Mouse (Mus musculus) limb, embryonic 13.5 days (tissue): Measurements from ENCODE around the gene Ruvbl2. TPM values are rescaled to one million over a fixed set of nuclear protein-coding genes. Genes with fewer than 3 reads are reported as not detected.
A peak's percentile ranks its signal among the peaks of the same experiment; 100 is the strongest.
"Not testable (repeated sequence)": the region's sequence is repeated elsewhere in the genome, so short reads cannot be mapped to it uniquely, and the experiment has no call there.

Experiments used
- ATAC-seq: fragments of 200-750 bp; cut with Nextera tagmentation; 2 replicates; pipeline ENCODE4 v1.8.0; 2017; ENCODE audit warnings: low read depth, moderate number of reproducible peaks, moderate TSS enrichment; ENCODE audit not compliant: low FRiP score
- H3K27ac ChIP-seq: fragments of 300-500 bp; sonication (generic); 2 replicates; pipeline ENCODE4 v1.5.1; 2015; ENCODE audit warnings: inconsistent platforms, mild to moderate bottlenecking, moderate library complexity
- H3K27me3 ChIP-seq: fragments of 300-500 bp; sonication (generic); 2 replicates; pipeline ENCODE4 v1.6.1; 2015; ENCODE audit warnings: mild to moderate bottlenecking, inconsistent platforms
- H3K36me3 ChIP-seq: fragments of 300-500 bp; sonication (generic); 2 replicates; pipeline ENCODE4 v1.6.1; 2015; ENCODE audit warnings: inconsistent platforms, mild to moderate bottlenecking, moderate library complexity
- H3K4me1 ChIP-seq: fragments of 300-500 bp; sonication (generic); 2 replicates; pipeline ENCODE4 v1.6.1; 2015; ENCODE audit warnings: inconsistent platforms
- H3K4me2 ChIP-seq: fragments of 300-500 bp; sonication (generic); replicated peaks from 2 replicates; pipeline ENCODE4 v1.6.1; 2015; ENCODE audit warnings: inconsistent platforms, mild to moderate bottlenecking, moderate library complexity
- H3K4me3 ChIP-seq: fragments of 300-500 bp; sonication (generic); 2 replicates; pipeline ENCODE4 v1.5.1; 2015; ENCODE audit warnings: moderate library complexity, mild to moderate bottlenecking, inconsistent platforms
- H3K9ac ChIP-seq: fragments of 300-500 bp; sonication (generic); 2 replicates; pipeline ENCODE4 v1.6.1; 2015; ENCODE audit warnings: mild to moderate bottlenecking, inconsistent platforms
- H3K9me3 ChIP-seq: fragments of 300-500 bp; sonication (generic); 2 replicates; pipeline ENCODE4 v1.6.1; 2016; ENCODE audit warnings: inconsistent platforms
- WGBS: fragments of 180-500 bp; shearing (Covaris S2); methylation state at CpG from one replicate; pipeline ENCODE4 v1.1.7; 2015; 5-methylcytosine and 5-hydroxymethylcytosine counted together
- polyA plus RNA-seq: library from polyadenylated mRNA; unstranded; fragments of >200 nt; fragmentation: Nextera tagmentation; extraction: Ambion mirVana; gene quantifications from 2 replicates; pipeline ENCODE4 v1.2.1, GENCODE M21; 2015

Ruvbl2 gene
- polyA plus RNA-seq, 1 experiment from 2014 or later, result 142 TPM

GRCm38 (mm10) chr7:45470869-45471268 is 33.0 kb upstream of the Ruvbl2 start:
- whole genome bisulfite sequencing, result 6% methylated on average over 3 of the region's 3 CpGs
- no peak overlapping the region for H3K27ac ChIP-seq
- H3K36me3 ChIP-seq, result no peaks in the 10 kb centered on the region
- no peak for ATAC-seq
- H3K27me3 ChIP-seq, result no peaks in the 10 kb centered on the region
- H3K4me3 ChIP-seq, result no peak overlapping the region
- no peak overlapping the region for H3K4me2 ChIP-seq
- H3K9me3 ChIP-seq, result no peaks in the 10 kb centered on the region
- H3K4me1 ChIP-seq, result peaks cover 9% of the 10 kb centered on the region
- H3K9ac ChIP-seq, result no peak overlapping the region

GRCm38 (mm10) chr7:45467090-45467670 is 29.3 kb upstream of the Ruvbl2 start:
- no peak overlapping the region for H3K27ac ChIP-seq
- WGBS, result 25% methylated on average over 7 of the region's 7 CpGs
- peaks cover 15% of the 10 kb centered on the region for H3K4me1 ChIP-seq
- no peaks in the 10 kb centered on the region for H3K9me3 ChIP-seq
- ATAC-seq, result no peak
- peak overlapping the region; percentile 85 for H3K4me3 ChIP-seq
- H3K36me3 ChIP-seq, result peaks cover 35% of the 10 kb centered on the region
- peak overlapping the region; percentile 70 for H3K4me2 ChIP-seq
- no peaks in the 10 kb centered on the region for H3K27me3 ChIP-seq
- peak overlapping the region; percentile 43; the same call in 1 of the 2 replicates for H3K9ac ChIP-seq

- ATAC-seq, result peak; percentile 76
- peaks cover 40% of the 10 kb centered on the region for H3K36me3 ChIP-seq
- under 1% methylated on average over 58 of the region's 58 CpGs for WGBS
- no peaks in the 10 kb centered on the region for H3K9me3 ChIP-seq
- peaks cover 19% of the 10 kb centered on the region for H3K4me1 ChIP-seq
- peak within 1 kb of the TSS; percentile 44; the same call in 1 of the 2 replicates for H3K27ac ChIP-seq
- H3K4me2 ChIP-seq, result peak within 1 kb of the TSS; percentile 70
- peak within 1 kb of the TSS; percentile 85 for H3K4me3 ChIP-seq
- H3K27me3 ChIP-seq, result no peaks in the 10 kb centered on the region
- H3K9ac ChIP-seq, result peak within 1 kb of the TSS; percentile 83
These were observed 28.6 kb upstream of the Ruvbl2 start, which contains the start of gene Bax for GRCm38 (mm10) chr7:45466283-45467089. Gene Bax, minus strand, starts transcription at chr7:45466898.

GRCm38 (mm10) chr7:45465549-45465948 is 27.7 kb upstream of the Ruvbl2 start:
- H3K36me3 ChIP-seq, result peaks cover 41% of the 10 kb centered on the region
- H3K9ac ChIP-seq, result peak overlapping the region; percentile 83
- H3K4me1 ChIP-seq, result peaks cover 27% of the 10 kb centered on the region
- no peaks in the 10 kb centered on the region for H3K9me3 ChIP-seq
- H3K27ac ChIP-seq, result no peak overlapping the region
- ATAC-seq, result no peak
- 82% methylated on average over 9 of the region's 9 CpGs for WGBS
- peak overlapping the region; percentile 70 for H3K4me2 ChIP-seq
- H3K27me3 ChIP-seq, result no peaks in the 10 kb centered on the region
- H3K4me3 ChIP-seq, result peak overlapping the region; percentile 85

- peak overlapping the region; percentile 70; the same call in 1 of the 2 replicates for H3K4me2 ChIP-seq
- H3K27me3 ChIP-seq, result no peaks in the 10 kb centered on the region
- no peak overlapping the region for H3K27ac ChIP-seq
- no peak for ATAC-seq
- peaks cover 41% of the 10 kb centered on the region for H3K36me3 ChIP-seq
- peak overlapping the region; percentile 83 for H3K9ac ChIP-seq
- H3K9me3 ChIP-seq, result no peaks in the 10 kb centered on the region
- peak overlapping the region; percentile 85; the same call in 1 of the 2 replicates for H3K4me3 ChIP-seq
- peaks cover 31% of the 10 kb centered on the region for H3K4me1 ChIP-seq
- 96% methylated on average over 12 of the region's 12 CpGs for WGBS
These were observed 27.2 kb upstream of the Ruvbl2 start for GRCm38 (mm10) chr7:45465112-45465511.

- no peaks in the 10 kb centered on the region for H3K9me3 ChIP-seq
- no peak overlapping the region for H3K4me3 ChIP-seq
- 92% methylated on average over 7 of the region's 7 CpGs for WGBS
- H3K4me1 ChIP-seq, result peaks cover 33% of the 10 kb centered on the region
- H3K36me3 ChIP-seq, result peaks cover 41% of the 10 kb centered on the region
- H3K9ac ChIP-seq, result no peak overlapping the region
- no peak overlapping the region for H3K27ac ChIP-seq
- H3K4me2 ChIP-seq, result no peak overlapping the region
- H3K27me3 ChIP-seq, result no peaks in the 10 kb centered on the region
- no peak for ATAC-seq
These were observed 26.3 kb upstream of the Ruvbl2 start for GRCm38 (mm10) chr7:45463987-45464778.

GRCm38 (mm10) chr7:45462868-45463267 is 25.0 kb upstream of the Ruvbl2 start:
- not testable (repeated sequence) for H3K27me3 ChIP-seq, ATAC-seq, H3K9me3 ChIP-seq, H3K27ac ChIP-seq, H3K4me2 ChIP-seq, H3K4me3 ChIP-seq, H3K9ac ChIP-seq
- peaks cover 49% of the 10 kb centered on the region for H3K36me3 ChIP-seq
- 76% methylated on average over 4 of the region's 4 CpGs for WGBS
- peaks cover 38% of the 10 kb centered on the region for H3K4me1 ChIP-seq

GRCm38 (mm10) chr7:45462325-45462724 is 24.4 kb upstream of the Ruvbl2 start:
- Histone ChIP-seq H3K27me3 (no peaks in the 10 kb centered on the region), H3K4me1 (peaks cover 42% of the 10 kb centered on the region), H3K36me3 (peaks cover 54% of the 10 kb centered on the region), H3K4me3 (no peak overlapping the region), H3K4me2 (no peak overlapping the region), H3K9ac (no peak overlapping the region), H3K9me3 (no peaks in the 10 kb centered on the region), H3K27ac (no peak overlapping the region)
- 78% methylated on average over 4 of the region's 4 CpGs for WGBS
- ATAC-seq, result no peak

- Histone ChIP-seq H3K4me2 (no peak overlapping the region), H3K4me3 (no peak overlapping the region), H3K27me3 (no peaks in the 10 kb centered on the region), H3K9me3 (no peaks in the 10 kb centered on the region), H3K36me3 (peaks cover 60% of the 10 kb centered on the region), H3K9ac (no peak overlapping the region), H3K4me1 (peaks cover 44% of the 10 kb centered on the region), H3K27ac (no peak overlapping the region; the same call in 1 of the 2 replicates)
- no peak for ATAC-seq
- 89% methylated on average over 4 of the region's 4 CpGs for WGBS
These were observed 23.9 kb upstream of the Ruvbl2 start for GRCm38 (mm10) chr7:45461781-45462180.

GRCm38 (mm10) chr7:45461326-45461725 is 23.4 kb upstream of the Ruvbl2 start:
- H3K4me3 ChIP-seq, result no peak overlapping the region
- H3K27ac ChIP-seq, result peak overlapping the region; percentile 85
- no peaks in the 10 kb centered on the region for H3K9me3 ChIP-seq
- peak overlapping the region; percentile 66; the same call in 1 of the 2 replicates for H3K4me2 ChIP-seq
- 67% methylated on average over 4 of the region's 5 CpGs for WGBS
- no peaks in the 10 kb centered on the region for H3K27me3 ChIP-seq
- no peak overlapping the region for H3K9ac ChIP-seq
- peaks cover 49% of the 10 kb centered on the region for H3K4me1 ChIP-seq
- no peak for ATAC-seq
- H3K36me3 ChIP-seq, result peaks cover 62% of the 10 kb centered on the region

GRCm38 (mm10) chr7:45460860-45461314 is 23.0 kb upstream of the Ruvbl2 start:
- 19% methylated on average over 13 of the region's 13 CpGs for WGBS
- Histone ChIP-seq H3K36me3 (peaks cover 65% of the 10 kb centered on the region), H3K9me3 (no peaks in the 10 kb centered on the region), H3K4me2 (peak overlapping the region; percentile 66), H3K4me3 (peak overlapping the region; percentile 89), H3K9ac (peak overlapping the region; percentile 59), H3K4me1 (peaks cover 48% of the 10 kb centered on the region), H3K27ac (peak overlapping the region; percentile 85), H3K27me3 (no peaks in the 10 kb centered on the region)
- no peak; the same call in 1 of the 2 replicates for ATAC-seq
